Mouse (Mus musculus) cerebellum, postnatal 25 days (tissue): ENCODE results near the gene Arsb.
"Not testable (repeated sequence)": the region's sequence is repeated elsewhere in the genome, so short reads cannot be mapped to it uniquely, and the experiment has no call there.

Experiments
- DNase-seq, 2 experiments: peaks; one replicate each; pipeline ENCODE4 v3.0.0; 2021; ENCODE audit warnings: mixed read lengths in 2 of 2

Arsb gene

DNA sequence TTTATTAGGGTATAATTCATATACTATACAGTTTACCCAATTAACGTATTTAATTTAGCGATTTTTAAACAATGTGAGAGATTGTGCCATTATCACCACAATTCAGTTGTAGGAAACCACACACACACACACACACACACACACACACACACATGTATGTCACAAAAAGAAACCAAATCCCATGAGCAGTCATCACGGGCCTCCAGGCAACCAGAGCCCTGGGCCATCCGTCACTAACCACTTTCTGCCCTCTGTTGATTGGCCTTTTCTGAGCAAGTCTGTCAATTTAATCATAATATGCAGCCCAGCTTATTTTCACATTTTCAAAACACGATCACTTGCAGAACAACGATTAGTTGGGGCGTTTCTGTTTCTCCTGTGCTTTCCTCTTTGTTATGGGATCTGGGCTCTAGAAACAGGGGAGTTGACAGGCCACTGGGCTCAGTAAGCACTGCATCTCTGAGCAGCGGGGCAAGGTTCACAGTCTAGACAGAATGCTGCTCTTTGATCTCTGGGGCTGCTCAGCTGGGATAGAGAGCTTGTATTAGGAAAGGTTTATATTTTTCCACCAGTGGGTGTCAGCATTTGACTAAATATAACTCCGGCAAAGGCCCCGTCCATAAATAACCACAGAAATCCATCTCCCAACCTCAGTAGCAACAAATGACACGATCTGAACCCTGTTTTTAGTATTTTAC is 21.7 kb downstream of the Arsb start:
- DNase-seq, result peak in 1 of 2 experiments; percentile 38

DNA sequence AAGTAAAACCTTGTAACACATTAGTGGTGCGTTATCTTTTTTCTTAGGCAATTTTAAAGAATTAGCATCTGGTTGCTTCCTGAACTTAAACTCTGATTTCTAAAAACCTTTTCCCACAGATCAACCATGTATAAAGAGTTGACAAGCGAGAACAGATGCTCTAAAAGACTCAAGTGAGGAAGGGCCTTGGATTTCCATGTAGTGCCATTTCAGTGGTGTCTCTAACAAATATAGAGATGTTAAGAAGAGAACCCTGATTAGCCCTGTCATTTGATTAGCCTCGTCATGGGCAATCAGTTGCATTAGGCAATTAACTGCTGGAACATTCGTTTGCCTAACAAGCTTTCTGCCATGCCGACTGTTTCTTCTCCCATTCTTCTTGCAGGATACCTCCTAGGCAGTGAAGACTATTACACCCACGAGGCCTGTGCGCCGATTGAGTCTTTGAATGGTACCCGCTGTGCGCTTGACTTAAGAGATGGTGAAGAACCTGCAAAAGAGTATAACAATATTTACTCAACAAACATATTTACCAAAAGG is 22.3 kb downstream of the Arsb start:
- no peak for DNase-seq

DNA sequence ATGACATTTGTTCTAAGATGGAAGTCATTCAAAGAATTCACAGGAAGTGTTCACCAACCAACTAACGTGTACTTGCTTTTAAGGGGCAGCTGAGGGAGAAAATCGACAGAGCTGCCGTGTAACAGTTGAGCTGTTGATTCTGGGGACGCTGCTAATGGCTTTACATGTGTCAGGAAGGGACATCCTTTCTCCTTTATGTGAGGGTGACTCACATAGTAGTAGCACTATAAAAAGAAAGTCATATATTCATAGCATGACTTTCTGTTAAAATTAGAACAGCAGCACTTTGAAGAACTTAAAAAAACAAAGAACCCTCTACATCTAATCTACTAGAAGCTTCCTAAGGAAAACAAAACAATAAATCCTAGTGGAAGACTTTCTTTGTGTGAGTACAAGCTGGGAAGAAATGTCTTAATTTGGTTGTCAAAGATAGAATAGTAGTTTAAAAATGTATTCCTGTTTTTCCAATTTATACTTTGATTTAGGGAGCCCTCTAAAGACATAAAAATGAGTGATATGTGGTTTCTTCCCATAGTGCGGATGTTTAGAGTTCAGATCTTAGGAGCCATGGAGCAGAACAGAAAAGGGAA is 25.7 kb downstream of the Arsb start:
- no peak for DNase-seq

DNA sequence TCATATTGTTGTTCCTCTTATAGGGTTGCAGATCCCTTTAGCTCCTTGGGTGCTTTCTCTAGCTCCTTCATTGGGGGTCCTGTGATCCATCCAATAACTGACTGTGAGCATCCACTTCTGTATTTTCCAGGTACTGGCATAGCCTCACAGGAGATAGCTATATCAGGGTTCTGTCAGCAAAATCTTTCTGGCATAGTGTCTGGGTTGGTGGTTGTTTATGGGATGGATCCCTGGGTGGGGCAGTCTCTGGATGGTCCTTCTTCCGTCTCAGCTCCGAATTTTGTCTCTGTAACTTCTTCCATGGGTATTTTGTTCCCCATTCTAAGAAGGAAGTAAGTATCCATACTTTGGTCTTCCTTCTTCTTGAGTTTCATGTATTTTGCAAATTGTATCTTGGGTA is 38.9 kb downstream of the Arsb start:
- not testable (repeated sequence) for DNase-seq

DNA sequence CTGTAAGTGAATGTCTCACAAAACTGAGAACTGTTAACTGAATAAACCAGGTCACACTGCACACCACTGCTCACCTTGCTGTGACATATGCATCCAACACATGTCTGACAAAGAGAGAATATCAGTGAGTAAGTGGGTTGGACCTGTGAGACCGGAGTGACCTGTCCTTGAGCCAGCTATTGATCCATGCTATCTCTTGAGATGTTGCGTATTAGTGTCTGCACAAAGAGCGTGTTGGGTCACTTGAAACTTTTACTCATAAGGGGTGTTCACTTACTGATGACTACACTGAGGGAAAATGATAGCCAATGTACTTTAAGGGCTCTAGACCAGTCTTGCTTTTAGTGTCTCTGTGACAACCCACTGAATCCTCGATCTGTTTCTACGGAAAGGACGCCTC is 42.7 kb downstream of the Arsb start:
- no peak for DNase-seq

DNA sequence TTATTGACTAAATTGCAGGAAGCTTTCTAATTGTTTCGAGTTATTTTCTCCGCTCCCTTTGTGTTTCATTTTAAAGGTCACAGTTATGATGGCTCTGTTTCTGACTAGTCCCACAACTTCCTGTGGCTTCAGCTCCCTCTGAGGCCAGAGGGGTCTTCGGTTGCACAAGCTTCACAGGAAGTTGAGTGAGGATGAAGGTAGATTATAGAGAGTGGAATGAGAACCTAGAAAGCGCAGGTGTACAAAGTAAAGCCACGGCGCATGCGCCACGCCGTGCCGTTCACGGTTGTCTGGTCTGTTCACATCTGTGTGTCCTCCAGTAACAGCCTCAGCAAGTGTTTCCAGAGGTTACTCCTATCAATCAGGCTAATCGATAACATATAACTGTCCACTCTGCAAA is 43.2 kb downstream of the Arsb start:
- peak in 1 of 2 experiments; percentile 1 for DNase-seq

DNA sequence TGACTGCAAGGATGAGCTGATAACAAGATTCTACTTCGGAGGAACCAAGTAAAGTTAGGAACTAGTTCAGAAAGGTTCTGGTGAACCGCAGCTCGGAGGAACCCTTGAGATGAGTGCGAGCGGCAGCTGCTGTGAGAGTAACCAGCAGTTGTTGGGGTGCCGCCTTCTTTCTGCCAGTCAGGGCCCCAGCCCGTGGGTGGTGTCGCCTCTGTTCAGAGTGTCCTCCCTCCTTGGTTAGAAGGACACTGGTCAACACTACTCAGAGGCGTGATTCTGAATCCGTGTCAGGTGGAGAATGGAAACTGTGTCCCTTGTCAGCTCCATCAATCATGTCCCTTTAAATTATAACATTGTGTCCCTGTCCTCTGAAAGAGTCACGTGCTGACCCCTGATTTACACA is 43.7 kb downstream of the Arsb start:
- peak in 1 of 2 experiments; percentile 2 for DNase-seq

DNA sequence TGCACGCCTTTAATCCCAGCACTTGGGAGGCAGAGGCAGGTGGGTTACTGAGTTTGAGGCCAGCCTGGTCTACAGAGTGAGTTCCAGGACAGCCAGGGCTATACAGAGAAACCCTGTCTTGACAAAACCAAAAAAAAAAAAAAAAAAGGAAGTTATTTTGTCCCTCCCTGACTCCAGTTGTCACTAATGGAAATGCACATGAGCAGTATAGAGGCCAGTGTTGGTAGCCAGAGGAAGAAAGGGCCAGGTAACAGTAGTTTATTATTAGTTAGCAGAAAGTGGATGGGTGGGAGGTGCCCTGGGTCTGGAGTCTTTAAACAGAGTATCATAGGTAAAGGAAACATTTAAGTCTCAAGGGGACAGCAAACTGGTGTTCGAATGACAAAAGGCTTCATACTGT is 44.7 kb downstream of the Arsb start:
- peak in 1 of 2 experiments; percentile 0 for DNase-seq

DNA sequence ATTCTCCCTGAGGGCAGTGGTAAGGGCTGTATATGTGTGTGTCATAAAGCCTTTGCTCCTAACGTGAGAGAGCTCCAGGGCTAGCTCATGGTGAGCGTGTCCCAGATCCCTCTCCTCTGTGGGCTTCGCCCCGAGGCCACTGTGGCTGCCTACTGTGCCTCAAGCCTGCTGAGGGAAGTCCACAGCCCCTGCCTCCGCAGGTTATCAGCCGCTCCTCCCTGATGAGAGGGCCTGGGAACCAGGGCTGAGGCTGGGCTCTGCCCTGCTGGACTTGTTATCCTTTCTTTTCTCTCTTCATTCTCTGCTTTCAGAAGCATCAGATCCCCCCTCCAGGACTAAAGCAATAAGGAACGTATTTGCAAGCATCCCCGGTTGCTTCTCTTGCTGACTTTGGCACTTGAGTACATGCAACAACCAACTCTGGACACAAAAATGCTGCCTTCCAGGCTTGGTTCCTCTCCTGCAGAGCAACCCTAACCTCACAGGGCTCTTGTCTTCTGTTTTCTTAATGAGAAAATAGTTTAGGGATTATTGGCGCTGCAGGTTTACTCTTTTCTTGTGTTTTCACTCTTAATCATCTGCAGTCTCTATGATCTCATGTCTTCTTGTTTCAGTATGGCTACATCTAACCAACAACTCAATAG is 45.4 kb downstream of the Arsb start:
- DNase-seq, result peak in 1 of 2 experiments; percentile 1

DNA sequence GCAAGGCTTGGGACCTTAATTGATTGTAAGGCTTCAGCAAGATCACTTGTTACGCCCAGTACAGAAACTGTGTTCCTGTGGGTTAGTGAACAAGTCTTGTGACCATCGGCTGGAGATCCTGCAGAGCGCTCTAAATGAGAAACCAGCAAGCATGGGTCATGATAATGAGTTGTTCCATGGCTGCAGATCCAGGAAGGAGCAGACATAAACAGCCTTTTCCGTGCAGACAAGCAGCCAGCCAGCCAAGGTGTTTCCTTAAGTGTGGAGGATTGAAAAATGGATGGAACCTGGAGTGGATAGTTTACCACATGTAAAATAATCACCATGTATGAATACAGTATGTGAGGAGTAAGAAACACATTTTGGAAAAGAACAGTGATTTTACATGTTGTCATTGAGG is 48.7 kb downstream of the Arsb start:
- DNase-seq, result no peak

DNA sequence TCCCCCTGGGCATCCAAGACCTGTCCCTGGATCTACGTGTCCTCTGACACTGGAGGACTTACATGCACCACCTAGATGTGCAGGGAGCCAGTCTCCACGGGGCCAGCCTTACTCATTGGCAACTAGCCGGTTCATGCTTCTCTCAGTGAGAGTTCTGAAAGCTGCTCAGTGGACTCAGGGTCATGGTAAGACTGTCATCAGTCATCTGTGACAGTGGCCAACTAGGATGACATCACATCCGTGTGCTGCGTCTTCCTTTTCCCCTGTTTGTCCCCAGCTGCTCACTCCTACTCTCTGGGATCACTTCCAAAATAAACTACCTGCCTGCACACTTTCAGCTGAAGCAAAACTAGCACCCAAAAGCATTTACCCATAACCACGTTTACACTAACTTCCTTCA is 50.6 kb downstream of the Arsb start:
- no peak for DNase-seq

DNA sequence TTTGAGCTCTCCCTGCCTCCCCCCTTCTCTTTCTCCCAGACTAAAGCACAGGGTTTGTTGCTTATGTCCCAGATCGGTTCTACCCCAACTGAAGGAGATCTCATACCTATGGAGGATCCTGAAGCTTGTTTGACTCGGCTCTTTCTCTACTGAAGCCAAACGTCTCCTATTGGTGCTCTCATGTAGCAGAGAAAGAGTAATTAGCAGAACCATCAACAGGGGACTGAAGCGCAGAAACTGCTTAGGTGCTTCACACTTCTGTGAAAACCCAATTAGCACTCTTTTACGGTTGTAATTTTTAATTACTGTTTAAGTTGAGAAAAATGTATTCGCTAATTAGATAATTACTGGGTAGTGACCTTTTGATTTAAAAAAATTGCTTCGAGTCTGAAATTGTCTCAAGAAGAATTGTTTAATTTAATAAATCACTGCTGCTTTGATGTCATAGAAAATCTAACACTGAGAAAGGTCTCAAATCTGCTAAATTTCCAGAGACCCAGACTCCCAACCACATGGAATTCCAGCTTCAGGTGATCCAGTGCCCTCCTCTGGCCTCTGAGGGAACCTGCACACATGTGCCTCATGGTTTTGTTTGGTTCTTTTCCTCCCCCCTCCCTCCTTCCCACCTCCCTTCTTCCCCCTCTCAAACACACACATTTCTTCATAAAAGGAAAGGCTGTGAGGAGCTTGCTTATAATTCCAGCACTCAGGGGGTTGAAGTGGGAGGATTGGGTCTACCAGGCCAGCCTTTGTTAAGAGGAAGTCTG is 54.5 kb downstream of the Arsb start:
- no peak for DNase-seq

DNA sequence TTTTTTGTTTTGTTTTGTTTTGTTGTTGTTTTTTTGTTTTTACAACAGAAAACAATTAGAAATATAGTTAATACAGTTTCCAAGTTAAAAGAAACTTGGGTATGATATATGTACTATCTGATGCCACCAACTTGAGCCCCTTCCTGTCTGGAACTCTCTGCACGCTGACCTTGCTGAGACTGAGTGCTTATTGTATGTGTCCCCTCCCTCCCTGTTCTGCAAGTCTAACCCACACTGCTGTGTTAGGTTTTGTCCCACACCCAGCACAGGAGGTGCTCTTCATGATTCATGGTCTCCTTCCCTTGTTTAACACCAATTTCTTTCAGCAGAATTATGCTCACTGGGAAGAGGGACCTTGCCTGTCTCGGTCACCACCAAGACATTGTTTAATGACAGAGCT is 56.3 kb downstream of the Arsb start:
- DNase-seq, result no peak

DNA sequence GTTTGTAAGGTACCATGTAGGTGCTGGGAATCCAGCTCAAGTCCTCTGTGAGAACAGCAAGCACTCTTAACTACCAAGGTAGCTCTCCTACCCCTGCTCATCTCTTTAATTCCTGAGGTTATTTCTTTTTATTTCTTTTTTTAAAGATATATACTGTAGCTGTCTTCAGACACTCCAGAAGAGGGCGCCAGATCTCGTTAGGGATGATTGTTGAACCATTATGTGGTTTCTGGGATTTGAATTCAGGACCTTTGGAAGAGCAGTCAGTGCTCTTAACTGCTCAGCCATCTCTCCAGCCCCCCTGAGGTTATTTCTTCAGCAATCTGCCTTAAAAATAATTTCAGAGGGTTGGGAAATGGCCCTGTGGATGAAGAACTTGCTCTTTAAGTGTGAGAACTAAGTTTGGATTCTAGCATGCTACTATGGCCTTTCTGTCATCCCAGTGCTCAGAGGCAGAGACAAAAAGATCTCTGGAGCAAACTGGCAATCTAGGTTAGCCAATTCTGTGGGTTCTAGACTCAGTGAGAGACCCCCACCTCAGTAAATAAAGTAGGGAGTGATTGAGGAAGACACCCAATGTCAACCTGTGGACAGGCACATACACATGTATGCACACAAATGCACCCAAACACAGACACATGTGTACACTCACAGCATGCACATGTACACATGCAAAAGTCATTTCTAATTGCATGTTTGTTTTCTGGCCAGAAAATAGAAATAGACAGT is 58.3 kb downstream of the Arsb start:
- no peak for DNase-seq

DNA sequence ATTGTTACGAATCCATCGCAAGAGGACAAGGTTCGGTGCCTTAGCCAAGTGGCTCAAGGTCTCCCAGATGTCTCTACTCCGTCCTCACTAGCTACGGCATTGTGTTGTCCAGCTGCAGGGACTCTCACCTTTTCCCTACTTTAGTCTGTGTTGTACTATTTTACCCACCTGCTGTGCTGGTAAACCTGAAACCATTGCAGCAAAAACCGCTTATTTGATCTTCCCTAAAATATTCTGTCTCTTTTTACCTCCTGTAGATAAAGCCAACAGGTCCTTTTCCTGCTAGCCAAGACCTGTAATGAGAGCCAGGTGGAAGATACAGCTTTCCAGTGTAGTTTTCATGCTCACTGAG is 58.8 kb downstream of the Arsb start:
- DNase-seq, result no peak

DNA sequence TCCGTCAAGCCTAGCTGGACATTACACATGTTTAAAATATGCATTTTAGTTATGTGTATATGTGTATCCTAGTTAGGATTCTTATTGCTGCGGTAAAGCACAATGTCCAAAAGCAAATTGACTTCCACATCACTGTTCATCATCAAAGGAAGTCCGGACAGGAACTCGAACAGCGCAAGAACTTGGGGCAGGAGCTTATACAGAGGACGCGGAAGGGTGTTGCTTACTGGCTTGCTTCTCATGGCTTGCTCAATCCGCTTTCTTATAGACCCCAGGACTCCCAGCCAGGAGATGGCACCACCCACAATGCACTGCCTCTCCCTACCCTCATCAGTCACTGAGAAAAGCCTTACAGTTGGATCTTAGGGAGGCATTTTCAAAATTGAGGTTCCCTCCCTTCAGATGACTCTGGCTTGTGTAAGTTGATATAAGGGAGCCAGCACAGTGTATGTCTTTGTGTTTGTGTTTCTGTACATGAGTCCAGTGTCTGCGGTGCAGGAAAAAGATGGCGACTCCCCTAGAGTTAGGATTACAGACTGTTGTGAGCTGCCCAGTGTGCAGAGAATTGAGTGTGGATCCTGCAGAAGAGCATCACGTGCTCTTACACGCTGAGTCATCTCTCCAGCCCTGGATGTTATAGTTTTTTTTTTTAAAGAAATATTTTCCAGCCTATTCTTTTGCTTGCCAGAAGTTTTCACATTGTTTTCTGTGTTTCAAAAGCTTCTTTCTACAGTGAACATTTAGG is 66.2 kb downstream of the Arsb start:
- no peak for DNase-seq

DNA sequence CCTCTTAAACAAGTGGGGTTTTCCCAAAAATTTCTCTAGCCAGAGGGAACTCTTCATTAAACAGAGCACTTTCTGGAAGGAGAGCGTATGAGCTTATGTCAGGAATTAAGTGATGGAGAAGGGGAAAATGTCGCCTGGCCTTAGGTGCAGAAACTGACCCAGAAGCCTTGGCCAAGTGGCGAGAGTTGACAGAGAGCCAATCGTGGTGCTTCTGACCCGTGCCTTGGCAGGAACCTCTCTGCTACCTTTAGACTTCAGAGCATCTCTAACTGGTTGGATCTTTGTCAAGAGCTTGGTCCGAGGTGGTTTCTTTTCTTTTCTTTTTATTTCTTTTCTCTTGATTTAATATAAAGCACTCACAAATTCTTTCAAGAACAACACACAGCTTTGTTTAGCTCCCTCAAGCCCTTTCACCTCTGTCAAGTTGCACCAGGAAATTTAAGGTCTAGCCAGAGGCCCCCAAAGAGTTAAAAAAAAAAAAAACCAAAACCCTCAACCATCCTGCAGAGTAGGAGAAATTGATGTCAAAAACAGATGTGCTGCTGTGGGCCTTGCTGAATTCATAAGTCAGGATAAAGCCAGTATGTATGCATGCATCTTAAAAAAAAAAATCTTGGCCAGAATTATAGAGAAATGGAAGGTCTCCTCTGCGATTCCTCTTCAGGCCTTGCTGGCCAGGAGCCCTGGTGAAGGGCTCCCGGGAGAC is 67.2 kb downstream of the Arsb start:
- peak; percentile 56 to 68 for DNase-seq

DNA sequence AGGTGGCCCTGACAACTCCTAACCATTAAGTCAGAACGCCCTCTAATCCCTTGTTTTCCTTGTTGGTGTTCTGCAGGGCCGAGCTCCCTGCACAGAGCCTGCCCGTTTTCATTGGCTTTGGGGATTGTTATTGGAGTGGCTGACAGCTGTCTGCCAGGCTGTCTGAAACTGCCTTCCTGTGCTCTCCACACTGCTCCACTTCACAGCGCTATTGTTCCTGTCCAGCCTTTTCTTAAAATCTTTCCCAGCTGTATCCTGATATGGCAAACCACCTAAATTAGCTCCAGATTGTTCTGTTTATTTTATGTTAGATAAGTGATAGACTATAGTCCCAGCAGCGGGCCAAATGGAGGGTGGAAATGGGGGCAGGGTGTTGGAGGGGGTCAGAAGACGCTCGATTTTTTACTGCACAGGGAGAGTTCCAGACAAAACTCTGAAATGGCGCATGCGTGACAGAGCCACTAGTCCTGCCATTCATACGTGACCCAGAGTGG is 67.8 kb downstream of the Arsb start:
- DNase-seq, result peak; percentile 41 to 42

DNA sequence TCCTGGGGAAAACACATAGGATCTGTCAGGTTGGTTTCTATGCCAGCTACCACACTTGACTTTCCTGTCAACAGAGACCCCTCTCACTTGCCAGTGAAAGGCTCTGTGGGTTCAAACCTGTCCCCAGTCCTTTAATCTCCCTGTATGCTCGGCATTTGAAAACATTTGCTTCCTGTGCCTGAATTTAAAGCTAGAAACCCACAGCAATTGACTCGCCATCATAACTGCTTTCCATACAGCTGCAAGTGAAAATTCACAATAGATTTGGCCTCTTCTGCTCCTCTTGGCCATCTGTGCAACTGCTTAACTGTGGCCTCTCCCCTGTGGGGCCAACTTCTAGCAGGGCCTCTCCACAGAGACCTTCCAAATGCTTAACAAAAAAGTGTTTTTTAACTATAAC is 68.3 kb downstream of the Arsb start:
- no peak for DNase-seq

DNA sequence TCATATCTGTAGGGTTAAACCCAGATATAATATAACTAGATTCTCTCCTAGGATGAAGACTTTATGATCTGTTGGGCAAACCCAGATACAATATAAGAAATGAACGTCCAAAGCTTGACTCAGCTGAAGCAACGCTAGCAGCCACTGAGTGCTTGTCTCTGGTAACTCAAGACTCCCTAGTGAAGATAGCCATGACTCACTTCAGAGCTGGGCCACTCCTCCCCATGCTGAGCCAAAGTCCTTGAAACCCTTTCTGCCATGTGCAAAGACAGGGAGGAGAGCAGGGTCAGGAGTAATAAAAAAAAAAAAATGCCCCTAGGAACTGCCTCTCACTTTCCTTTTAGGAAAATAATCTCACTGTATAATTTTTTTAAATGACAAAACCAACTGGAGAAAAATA is 68.7 kb downstream of the Arsb start:
- no peak for DNase-seq
